Mouse (Mus musculus): ENCODE data around the gene Dnajc17.

Dnajc17 gene

DNA sequence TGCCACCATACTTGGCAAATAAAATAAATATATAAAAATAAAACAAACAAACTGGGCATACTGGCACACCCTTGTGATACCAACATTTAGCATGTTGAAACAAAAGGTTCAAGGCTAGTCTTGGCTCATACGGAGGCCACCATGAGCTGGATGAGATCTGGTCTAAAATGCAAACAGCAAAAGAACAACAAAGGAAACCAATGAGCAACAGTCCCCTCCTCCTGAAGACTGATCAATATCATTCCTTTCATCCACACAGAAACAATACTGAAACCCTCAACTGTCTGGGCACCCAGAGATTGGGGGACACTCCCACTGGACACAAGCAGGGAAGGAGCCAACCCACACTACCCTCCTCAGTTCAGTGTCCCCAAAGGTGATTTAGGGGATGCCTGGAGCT lies 11.1 kb downstream of the Dnajc17 start:
- DNase-seq = no peak

DNA sequence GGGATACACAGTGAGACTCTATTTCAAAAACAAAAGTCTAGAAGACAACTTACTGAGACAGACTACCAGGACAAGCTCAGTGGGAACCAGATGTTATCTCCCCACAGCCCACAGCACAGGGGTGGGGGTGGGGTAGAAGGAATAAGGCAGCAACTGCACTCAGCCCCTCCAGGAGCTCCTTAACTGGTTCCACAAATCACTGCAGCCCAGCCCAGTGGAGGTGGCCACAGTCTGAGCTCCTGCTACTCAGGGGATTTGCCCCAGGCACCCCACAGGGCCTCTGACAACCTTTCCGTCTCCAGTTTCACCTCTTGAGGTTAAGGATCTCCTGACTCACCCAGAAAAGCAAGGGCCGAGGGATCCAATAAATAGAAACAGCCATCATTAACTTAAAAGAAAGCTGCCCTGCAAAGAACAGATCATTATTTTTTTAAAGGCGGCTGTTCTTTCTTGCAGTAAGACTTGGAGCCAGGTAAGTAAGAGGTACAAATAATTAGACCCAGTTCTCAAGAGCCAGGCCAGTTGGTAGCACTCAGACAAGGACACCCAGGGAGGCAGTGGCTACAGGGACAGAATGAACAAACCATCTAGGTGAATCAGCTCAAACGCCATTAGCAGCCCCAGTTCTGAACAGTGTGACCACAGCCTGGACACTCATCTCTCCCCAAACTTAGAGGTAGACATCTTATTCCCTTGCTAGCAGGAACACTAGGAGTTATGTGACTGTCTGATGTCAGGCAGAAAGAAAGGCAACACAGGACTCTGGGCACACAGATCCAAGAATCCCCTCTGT lies 12.1 kb downstream of the Dnajc17 start:
- DNase-seq = no peak

DNA sequence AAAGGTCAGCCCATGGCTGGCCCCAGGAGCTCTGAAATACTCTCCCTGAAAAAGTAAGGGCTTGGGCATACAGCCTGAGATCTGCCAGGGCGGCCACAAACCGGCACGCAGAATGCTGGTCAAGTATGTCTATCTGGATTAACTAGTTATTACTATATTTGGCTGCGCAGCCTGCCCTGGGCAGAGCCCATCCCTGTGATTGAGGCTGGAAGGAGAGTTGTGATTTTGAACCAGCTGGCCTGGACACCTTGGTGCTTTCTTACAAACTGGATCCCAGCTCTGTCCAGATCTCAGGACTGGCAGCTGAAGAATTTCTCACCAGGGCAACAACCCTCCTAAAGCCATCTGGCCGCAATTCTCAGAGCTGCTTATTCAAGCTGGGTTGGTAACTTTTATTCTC lies 14.5 kb downstream of the Dnajc17 start:
- no peak for DNase-seq

DNA sequence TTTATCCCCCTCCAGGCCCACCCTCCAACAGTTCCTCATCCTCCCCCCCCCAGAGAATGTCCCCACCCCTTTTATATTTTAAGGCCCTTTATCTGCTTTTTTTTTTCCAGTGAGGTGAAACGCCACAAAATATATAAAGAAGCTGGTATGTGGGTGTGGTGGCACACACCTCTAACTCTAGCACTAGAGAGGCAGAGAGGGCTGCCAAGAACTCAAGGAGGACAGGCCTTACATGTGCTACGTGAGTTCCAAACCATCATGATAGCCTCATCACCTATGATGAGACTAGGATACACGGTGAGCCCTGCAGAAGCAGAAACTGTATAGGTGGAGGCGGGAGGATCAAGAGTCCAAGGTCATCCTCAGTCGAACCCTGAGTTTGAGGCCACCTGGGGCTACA lies 17.6 kb downstream of the Dnajc17 start:
- no peak for DNase-seq

DNA sequence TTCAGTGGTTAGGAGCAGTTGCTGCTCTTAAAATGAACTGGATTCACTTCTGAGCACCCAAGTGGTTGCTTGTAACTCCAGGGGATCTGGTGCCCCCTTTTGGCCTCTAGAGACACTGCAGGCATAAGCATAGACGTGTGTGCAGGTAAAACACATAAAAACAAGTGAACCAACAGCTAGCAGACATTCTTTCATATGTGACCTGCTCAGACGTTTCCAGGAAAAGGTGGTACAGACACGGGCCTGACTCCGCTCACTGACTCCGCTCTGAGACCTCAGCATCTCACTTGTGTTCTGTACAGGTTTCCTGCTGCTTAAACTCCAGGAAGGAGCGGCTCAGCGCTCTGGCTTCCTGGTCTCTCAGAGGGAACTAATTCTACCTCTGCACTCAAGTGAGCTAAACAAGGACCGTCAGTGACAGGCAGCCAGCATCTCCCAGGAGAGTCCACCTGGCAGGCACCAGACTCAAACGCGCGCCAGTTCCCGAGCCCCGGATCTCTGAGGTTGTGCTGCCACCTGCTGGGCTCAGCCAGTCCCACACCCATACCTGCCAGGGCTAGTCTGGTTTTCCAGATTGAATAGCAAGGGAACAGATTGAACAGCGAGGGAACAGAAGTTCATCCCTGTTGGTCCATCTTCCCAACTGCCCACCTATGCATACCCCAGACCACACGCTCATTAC lies 19.4 kb downstream of the Dnajc17 start:
- peak; percentile 89 for DNase-seq

DNA sequence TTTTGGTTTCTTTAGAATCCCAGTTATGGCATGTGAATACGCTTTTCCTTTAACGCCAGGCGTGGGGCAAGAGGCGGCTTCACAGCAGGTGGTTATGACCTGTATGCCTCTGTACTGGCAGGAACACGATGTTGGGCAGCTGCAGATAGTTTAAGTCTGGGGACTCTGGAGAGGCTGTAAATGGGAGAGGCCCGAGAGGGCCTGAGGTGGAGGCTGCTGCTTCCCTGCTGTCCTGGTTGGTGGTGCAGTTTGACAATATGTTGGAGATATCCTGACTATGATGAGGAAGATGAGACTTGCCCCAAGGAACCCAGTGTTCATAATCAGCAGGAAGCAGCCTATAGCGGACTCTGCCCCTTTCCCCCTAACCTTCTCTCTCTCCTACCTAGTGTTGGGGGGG lies 25.7 kb downstream of the Dnajc17 start:
- DNase-seq = no peak

DNA sequence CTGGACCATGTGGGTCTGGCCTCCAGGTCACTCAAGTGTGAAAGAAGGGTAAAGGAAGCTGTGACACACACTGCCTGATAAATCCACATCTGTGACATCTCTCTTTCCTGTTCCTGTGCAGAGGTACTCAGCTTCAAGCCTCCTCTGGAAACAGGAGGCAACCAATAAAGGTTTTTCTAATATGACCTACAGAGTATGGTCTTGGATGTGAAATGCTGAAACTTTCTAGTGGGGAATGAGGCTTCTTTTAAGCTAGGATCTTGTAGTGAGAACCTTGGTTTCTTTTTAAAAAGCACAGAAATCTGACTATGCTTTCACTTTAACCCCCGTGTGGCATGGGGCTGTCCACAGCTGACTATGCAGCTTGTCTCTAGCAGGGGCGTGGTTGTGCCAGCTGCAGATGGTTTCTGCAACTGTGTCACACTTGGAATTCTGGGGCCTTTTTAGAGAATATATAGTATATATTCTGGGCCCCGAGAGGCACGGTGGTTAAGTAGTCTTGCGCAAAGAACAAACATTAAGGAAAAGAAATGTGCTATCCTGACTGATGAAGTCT lies 31.1 kb downstream of the Dnajc17 start:
- DNase-seq = no peak

DNA sequence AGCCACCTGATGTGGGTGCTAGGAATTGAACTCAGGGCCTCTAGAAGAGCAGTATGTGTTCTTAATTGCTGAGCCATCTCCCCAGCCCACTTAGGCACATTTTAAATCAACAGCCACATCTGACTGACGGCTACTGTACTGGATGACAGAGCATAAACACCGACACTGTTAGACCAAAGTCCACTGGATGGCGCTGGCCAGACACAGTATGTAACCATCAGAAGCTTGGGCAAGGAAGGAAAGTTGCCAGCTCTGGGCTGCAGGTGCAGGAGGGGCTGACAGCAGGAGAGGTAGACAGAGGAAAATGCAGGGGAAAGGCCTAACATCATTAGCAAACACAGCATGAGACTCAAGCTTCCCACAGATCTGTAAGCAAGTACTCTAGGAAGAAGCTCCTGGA lies 31.8 kb downstream of the Dnajc17 start:
- DNase-seq = no peak

DNA sequence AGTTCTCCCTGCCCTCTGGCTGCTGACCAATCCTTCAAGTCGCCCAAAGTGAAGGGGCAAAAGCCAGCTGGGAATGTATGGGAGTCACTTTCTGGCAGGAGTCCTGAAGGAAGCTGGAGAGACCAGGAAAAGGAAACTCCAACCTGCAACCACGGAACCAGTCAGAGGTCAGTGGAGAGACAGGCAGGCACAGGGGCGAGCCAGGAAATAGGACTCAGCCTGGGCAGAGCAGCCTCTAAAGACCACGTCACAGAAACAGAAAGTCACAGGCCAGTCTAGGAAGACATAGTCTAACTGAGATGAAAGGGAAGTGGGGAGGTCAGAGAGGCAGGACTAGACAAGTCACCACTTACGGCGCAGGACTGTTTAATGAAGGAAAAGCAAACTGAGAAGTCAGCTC lies 33.0 kb downstream of the Dnajc17 start:
- no peak for DNase-seq

DNA sequence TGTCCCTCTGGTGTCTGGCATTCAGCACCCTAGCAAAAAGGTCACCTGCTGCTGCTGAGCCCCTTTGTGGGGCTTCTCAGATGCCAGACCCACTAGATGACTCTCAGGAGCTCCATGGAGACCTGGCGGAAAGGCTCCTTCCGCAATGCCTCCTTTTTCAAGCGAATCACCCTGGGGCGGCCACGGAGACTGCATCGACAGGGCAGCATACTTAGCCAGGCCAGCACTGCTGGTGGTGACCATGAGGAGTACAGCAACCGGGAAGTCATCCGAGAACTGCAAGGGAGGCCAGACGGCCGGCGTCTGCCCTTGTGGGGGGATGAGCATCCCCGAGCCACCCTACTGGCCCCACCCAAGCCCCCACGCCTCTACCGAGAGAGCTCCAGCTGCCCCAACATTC lies 33.7 kb downstream of the Dnajc17 start:
- no peak for DNase-seq

DNA sequence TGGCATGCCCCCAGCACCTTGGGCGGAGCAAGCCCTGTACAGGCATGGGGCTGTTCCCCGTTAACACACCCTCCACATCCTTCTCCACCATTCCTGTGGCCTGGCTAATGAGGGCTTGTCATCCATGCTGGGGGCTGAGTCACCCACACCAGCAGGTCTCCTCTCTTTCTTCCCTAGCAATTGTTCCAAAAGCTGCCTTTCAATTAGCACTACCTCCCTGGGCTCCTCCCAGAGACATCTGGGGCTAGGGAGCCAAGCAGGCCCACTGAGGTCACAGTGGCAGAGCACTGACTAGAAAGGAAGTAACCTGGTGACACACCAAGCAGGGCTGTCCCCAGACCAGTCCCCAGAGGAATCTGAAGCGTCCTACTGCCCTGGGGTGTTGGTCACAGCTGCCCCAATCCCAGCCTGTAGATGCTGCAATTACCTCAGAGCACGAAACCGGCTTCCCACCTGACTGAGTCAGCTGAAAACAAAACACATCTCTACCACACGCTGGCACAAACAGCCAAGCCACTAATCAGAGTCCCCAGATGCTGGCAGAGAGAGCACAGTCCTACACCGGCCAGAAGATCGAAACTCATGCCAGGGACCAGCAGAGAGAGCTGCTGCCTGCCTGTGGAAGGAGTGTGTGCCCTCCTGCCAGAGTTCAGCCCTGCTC lies 34.5 kb downstream of the Dnajc17 start, which contains the start of gene Gm14137:
Gene Gm14137, plus strand, starts transcription at position 519 of the 661 bp plus-strand sequence.
- DNase-seq = no peak

DNA sequence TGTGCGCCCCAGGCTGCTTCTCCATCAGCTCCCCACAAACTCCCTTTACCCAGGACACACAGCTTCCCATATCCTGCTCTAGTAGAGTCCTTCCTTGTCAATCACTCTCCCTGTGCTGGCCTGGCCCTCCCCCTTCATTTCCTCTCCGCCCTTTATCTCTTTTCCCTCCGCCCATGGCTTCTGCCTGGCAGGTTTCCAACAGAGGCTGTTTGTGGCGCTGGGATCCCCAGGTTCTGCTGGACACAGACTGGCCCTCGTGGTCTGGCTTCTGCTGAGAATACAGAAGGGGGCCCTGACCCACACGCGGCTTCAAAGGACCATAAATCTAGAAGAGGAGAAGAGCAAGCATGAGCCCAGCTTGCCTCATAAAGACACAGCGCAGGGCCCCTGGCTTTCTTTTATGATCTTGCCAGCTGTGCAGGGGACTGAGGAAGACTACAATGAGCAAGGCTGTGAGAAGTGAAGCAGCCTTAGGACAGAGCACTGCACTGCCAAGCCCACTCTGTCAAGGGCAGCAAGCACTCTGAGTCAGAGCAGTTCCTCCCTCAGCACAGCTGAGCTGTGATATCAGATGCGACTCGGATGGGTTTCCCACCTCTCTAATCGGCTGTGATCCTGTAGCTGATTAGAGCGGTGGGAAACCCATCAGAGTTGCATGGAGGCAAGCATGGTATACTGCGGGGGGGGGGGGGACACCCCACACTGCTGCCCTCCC lies 35.6 kb downstream of the Dnajc17 start:
- peak; percentile 73 for DNase-seq

DNA sequence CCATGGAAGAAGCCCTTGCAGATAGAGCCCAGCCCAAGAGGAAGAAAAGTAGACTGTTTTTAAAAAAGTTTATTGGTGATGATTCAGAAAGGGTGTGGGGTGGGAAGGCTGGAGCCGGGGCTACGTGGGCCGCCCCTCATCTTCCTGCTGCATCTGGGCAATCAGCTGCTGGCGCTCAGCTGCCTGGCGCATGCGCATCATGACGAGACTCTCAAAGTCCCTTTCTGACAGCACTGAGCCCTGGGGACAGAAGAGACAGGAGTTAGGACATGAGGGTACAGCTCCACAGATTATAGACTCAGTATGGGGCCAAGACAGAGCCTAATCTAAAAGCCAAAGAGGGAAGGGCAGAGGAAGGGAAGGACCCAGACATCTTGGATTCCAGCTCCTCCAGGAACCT lies 36.1 kb downstream of the Dnajc17 start:
- no peak for DNase-seq

DNA sequence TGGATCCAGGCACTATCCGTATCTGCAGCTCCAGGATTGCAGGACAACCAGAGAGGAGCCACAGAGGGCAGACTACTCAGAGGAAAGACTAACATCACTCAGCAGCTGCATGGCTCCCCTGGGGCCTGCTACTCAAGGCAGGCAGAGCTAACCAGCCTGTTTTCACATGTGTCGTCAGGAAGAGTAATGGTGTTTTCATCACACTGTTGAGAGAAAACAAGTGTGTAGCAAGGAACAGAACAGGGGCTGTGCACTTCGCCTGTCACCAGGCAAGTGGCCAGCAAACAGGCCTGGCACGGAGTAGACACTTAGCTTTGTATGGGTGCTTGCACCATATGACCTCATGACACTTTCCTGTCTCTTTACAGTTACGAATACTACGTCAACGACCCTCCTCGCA lies 37.0 kb downstream of the Dnajc17 start:
- DNase-seq = no peak

DNA sequence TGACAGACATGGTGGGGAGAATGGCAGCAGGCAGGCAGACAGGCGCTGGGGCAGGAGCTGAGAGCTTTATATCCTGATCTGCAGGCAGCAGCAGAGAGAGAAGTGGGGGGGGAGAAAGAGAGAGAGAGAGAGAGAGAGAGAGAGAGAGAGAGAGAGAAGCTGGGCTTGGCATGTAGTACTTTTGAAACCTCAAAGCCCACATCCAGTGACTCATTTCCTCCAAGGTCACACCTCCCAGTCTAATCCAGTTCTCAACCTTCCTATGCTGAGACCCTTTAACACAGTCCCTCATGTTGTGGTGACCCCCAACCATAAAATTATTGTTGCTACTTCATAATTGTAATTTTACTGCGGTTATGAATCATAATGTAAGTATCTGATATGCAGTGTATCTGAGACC lies 38.3 kb downstream of the Dnajc17 start:
- DNase-seq = no peak

DNA sequence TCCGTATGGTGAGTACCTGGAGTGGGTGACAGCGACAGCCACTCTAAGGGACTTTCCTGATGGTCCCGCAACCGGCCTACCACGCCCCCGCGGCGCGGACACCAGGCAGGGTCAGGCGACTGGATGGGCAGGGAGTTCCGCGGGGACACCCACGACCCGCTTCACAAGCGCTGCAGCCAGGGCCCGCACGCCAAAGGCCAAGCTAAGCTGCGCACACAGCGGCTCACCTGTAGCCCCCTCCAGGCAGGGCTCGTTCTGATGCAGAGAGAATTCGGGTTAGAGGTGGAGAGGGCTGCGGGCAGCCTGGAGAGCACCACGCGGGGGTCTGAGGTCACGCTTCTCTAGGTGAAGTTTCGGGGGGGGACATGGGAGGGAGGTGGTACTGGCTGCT lies 40.7 kb downstream of the Dnajc17 start:
- no peak for DNase-seq

DNA sequence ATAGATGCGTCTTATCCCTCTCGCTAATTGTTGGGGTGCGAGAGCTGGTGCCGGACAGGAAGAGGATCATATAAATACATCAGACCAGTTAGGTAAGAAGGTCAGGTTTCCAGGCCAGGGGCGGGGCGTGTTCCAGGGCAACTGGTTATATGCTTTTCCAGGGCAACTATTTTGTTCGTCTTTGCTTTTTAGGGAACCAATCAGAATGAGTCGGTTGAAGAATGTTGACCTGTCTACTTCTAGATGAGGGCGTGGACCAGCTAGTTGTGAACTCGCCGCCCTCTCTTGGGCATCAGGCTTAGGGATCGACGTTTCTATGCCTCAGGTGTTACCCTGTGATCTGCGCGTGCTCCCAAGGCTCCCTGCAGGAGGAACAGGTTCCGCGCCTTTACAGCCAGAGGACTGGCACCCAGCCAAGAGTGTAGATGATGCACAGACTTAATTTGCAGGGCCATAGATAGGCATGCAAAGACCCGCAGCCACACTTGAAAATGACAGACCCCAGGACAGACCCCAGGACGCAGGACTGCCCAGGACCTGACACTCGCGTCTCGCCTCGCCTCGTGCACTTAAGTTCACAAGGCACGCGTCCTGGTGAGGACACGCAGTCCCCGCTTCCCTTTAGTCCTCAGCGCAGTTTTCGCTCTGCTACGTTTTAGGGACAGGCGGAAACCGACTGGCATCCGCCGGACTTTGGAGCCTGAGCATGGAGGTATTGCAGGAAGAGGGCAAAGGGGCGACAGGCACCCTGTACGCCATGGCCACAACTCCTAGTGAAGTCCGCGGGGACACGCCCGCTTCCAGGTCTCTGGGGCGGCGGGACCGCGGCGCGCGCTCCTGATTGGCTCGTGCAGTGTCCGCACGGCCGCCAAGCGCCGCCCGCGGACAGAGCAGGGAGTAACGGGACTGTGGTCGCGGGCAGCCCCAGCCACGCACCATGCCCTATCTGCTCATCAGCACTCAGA lies 41.4 kb downstream of the Dnajc17 start, which contains the start of gene Gchfr:
Gene Gchfr, plus strand, starts transcription at position 873 of the 965 bp plus-strand sequence.
- DNase-seq = peak; percentile 77

DNA sequence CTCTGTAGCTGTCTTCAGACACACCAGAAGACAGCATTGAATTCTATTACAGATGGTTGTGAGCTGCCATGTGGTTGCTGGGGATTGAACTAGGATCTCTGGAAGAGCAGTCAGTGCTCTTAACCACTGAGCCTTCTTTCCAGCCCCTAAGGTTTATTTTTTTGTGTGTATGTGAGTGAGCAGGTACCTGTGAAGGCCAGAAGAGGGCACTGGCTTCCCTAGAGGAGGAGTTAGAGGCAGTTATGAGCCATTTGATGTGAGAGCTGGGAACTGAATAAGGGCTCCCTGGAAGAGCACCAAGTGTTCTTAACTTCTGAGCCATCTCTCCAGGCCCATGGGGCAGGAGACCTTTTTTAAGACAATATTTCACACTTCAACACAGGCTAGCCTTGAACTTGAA lies 43.2 kb downstream of the Dnajc17 start:
- DNase-seq = no peak

DNA sequence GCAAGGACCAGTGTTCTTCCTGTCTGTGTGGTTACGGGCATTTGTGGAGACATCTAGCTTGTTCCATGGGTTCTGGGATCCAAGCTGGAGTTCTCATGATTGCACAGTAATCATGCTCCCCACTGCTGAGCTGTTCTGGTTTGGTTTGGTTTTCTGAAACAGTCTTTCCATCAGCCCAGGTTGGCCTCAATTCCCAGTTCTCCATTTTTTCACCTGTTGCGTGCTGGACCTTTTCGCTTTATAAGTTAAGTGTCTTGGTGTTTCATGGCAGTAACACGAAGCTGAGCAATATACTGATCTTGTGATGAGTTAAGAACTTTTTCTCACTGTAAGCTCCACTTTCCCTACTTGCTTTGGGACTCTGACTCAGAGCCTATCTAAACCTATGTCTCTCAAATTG lies 44.6 kb downstream of the Dnajc17 start:
- DNase-seq = no peak

DNA sequence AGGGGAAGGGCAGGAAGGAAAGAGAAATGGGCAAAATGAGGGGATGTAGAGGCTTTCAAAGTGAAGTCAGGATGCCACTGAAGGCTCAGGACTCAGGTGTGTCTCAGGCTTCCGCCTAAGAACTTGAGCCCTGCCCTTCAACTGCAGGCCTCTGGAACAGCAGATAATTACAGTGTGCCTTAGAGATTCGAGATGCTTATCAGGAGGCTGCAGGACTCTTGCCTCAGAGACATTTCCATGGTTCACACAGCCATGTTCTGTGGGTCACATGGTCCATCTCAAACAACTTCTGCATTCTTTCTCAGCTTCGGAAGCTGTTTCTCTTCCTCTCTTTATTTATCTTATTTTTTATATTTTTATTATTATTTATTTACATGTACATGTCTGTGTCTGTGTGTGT lies 45.5 kb downstream of the Dnajc17 start:
- DNase-seq = no peak

DNA sequence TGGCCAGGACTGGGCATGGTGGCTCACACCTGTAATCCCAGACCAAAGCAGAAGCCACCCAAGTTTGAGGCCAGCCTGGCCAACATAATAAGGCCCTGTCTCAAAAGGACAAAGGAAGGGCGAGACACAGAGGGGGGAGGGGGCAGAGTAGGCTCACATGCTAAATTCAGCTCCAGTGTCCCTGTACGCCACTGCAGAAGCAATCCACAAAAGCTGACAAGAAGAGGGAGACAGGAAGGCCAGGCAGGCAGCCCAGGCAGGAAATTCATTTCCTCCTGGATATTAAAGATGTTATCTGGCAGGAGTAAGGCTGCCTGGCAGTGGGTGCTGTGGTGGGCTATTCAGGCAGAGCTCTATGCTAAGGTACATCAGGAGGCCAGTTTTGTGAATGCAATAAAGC lies 47.3 kb downstream of the Dnajc17 start:
- DNase-seq = no peak

DNA sequence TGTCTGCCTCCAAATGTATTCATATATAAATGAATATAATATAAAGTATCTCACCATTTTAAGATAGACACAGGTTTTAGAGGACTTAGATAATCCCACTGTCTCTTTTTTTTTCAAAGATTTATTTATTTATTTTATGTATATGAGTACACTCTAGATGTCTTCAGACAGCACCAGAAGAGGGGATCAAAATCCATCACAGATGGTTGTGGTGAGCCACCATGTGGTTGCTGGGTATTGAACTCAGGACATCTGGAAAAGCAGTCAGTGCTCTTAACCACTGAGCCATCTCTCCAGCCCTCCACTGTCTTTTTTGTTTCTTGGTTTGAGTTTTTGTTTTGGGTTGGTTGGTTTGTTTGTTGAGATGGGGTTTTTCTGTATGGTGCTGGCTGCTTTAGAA lies 50.8 kb downstream of the Dnajc17 start:
- DNase-seq = no peak

Data from liver (tissue).